Mouse (Mus musculus) cerebellum, adult 9-10 months (tissue): ENCODE data around the gene Stkld1.
"Not testable (repeated sequence)": the region's sequence is repeated elsewhere in the genome, so short reads cannot be mapped to it uniquely, and the experiment has no call there.

Experiments used
- DNase-seq: peaks from one replicate; pipeline ENCODE4 v3.0.0; 2022

Gene Stkld1

DNA sequence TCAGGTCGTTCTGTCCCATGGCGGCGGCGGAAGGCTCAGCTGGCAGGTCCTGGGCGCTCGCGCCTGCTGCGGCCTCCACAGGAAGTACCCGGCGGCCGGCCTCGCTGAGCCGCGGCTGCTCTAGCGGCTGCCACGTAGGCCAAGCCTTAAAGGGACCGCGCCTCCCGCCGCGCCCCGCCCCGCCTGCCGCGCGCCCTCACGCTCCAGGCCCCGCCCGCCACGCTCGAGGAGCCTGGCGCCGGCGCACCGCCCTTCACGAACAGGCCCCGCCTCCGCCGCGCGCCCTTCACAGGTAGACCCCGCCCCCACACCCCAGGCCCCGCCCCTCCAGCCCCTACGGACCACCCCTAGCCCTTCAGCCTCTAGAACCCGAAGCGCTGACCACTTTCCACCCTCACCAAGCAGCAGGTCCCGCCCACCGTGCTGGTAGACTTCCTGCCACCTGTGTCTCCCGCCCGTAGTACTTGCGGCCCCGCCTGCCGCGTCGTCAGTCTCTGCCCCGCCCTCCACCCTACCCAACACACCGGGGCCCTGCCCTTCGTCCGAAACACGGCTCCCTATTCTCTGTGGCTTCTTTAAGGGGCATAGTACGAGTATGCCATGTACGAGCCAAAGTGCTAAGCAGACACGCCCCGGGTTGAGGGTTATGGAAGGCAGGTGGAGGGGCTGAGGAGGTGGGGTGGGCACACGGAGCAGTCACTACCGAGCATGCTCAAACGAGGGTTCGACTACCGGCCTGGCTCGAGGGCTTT lies at the start of gene Stkld1, which contains the start of gene Surf4:
Gene Stkld1 (plus strand): TSS at position 744 of the 752 bp plus-strand sequence.
Gene Surf4 (minus strand): TSS at position 625 of the 752 bp plus-strand sequence.
- DNase-seq = peak; percentile 89

DNA sequence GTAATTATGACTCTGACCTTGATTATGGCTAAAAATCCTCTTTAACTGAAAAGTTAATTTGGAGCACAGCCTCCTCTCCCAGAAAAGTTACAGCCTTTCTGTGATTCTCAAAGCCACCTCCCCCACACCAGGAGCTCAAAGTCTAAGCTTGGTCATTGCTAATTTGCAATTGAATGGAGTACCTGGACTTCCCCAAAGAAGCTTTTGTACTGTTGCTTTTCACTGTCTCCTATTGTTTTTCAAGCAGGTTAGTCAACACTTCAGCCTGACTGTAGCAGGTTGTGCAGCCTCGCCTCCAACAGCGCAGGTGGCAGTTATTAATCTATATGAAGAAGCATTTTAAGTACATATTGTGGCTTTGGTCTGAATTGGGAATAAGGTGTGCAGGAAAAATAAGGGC lies 48.3 kb upstream of the Stkld1 start:
- not testable (repeated sequence) for DNase-seq

DNA sequence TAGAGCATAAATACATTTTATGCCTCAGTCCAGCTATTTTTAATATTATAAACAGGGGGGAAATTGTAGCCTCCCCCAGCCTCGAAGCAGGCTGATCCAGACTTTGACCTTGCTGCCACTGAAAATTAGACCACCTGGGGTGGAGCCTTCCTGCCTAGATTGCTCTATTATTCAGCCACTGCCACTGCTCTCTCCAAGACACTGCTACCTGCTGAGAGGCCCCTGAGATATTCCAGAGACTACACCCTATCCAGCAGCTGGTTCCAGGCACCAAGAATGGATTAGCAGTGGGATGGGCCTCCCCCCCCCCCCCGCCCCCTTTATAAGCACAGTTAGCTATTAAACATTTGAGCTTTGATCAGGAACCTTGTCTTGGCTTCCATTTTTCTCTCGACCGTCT lies 47.7 kb upstream of the Stkld1 start:
- DNase-seq = not testable (repeated sequence)

DNA sequence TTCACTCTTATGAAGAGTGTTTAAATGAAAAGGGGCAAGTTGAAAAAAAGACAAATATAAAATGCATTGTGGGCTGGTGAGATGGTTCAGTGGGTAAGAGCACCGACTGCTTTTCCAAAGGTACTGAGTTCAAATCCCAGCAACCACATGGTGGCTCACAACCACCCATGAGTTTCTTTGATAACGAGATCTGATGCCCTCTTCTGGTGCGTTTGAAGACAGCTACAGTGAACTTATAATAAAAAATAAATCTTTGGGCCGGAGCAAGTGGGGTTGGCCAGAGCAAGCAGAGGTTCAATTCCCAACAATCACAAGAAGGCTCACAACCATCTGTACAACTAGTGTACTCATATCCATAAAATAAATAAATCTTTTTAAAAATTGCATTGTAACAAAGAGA lies 37.9 kb upstream of the Stkld1 start:
- DNase-seq = no peak

DNA sequence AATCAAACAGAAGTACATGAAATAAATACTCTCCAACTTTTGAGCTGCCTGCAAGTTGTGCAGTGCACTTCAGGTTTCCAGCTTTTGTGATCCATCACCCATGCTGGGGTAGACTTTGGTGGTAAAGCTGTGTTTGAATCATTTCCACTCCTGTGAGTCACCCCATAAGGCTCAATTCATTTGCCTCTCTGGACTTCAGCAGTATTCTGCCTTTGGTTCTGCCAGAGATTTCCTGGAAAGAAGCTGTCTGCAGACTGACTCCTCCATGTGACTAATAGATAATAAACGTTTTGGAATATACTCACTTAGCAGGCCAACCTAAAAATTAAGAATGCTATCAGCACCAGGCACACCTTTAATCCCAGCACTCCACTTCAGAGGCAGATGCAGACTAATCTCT lies 33.1 kb upstream of the Stkld1 start:
- no peak for DNase-seq

DNA sequence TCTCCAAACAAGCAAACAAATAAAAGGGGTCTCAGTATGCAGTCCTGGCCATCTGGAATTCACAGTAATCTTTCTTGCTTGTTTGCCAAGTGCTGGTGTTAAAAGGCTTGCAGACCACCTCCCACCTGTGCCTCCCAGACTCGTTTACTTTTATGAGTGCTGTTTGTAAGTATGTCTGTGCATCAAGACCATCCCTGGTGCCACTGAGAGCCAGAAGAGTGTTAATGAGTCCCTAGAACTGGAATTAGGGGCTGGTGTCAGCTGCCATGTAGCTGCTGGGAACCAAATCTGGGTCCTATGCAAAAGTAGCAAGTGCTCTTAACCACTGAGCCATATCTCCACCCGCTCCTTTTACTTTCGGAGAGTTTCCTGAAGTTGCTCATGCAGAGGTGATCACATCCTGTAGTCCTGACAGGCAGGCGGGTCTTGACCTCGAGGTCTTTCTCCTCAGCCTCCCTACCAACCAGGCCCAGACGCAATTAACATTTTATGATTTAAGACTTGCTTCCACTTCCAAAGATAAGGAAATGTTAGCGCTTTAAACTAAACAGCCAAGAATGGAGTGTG lies 31.9 kb upstream of the Stkld1 start:
- DNase-seq = no peak

DNA sequence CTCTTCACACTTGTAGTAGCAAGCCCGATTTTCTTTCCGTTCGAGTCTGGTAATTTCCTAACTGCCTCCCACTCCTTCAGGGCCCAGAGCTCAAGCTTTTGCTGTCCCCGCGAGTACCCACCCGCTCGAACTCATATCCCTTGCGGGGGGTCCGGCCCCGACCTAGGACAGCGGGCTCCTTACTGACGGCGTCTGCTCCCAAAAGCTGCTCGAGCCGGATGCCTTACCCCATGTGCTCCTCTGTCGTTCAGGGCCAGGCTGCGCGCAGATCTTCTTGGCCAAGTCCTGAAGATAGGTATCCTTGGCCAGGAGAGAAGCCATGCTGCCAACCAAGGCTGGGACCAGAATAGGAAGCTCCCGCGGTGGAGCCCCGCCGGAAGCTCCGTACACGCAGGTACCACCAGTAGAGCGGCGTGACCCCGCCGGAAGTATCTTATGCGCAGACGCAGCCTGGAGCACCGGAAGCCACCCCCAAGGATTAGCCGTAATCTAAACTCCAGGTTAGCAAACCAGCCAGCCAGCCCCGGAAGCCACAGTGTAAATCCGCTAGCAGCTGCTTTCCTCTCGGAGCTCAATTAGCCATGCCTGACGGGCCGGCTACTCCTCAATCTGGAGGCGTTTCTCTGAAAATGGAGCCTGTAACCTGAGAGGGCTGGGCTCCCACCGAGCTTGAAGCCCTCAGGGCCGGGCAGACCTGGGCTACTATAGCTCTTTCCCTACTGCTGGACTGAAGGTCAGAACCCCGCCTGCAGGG lies 31.2 kb upstream of the Stkld1 start, which contains the start of gene Surf6:
Gene Surf6 (minus strand): TSS at position 413 of the 754 bp plus-strand sequence.
- peak; percentile 95 for DNase-seq

DNA sequence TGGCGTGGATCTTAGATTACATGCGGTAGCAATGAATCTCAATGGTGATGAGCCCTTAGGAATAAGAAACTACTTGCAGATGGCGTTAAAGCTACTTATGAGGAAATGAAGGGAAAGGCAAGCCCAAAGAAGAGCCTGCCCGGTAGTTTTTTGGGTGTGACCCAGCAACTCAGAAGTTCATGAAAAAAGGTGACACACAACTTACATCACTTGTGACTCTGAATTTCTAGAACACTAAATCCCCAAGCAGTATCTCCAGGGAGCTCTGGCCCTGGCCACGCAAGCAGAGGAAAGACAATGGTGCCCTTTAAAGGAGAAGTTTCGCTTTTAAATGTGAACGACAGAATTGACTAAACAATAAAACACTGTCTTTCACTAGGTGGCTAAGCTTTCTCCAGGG lies 30.5 kb upstream of the Stkld1 start:
- no peak for DNase-seq

DNA sequence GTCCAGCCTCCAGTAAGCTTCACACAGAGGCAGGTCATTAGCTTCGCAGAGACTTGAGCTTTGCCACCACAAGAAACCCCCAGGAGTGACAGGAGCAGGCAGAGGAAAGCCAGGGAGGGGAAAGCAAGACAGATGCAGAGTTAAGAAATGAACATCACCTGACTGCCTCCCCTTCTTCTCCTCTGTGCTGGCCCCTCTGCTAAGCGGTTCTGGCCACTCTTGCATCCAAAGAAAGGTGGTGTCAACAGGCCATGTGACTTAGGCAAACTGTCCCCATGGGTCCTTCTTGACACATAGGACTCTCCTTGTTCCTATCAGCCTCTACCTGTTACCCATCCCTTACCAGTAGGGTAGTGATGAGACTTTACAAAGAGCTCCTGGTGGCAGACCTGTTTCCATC lies 27.9 kb upstream of the Stkld1 start:
- no peak for DNase-seq

DNA sequence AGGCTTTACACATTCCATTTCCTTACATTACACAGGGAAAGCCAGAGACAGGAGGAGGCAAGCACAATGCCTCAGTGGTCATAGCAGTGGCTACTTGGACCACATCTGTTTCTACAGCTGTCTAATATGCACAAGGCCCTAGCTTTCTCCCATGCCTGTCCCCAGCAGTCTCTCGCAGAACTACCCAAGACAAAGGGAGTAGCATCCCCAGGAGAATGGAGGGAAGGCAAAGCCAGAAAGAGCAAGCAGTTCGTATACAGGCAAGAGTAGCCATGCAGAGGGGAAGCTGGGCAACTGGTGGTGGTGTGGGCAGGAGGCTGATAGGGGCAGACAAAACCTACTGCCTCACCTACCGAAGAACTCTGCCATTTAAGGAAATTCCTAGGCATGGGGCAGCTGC lies 27.4 kb upstream of the Stkld1 start:
- DNase-seq = no peak

DNA sequence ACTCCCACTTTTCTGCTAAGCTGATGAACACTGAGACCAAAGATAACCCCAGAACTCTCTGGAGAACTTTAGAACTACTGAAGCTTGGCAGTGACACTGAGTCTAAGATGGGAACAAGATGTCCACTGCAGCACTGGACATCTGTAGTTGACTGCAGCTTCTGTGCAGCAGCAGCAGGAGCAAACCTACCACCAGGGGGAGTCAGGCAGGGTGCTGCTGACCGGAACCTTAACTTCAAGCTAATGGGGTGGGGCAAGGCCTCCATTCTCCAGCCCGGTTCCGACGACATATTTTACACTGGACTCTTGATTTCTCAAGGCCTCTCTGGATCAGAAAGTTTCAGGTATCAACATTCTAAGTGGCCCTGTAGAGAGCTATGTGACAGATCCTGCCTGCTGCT lies 26.7 kb upstream of the Stkld1 start:
- DNase-seq = peak; percentile 46

DNA sequence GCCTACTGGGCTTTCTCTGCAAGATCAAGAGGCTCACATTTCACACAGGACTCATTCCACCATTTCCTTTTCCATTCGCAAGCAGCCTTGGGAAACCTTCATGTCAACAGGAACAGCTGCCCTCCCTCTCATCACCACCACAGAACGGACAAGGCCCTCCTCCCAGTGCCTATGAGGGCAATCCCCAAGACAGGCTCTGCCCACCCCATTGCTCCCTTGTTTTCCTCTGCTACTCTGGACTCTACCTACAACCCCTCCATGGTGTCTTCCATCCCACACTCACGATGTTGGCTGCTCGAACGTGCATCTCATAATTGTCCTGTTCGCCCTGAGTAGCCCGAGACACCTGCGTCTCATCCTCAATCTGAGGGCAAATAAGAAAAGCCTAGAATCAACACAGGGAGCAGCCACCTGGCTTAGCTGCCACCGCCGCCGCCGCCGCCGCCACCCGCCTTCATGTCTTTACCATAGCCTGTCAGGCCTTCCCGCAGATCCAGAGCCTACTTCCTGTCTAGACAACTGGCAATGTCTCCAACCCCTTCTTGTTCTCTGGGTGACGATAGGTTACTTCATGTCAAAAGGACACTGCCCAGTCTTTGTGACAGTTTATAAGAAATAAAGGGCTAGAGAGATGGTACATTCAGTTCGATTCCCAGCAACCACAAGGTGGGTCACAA lies 25.0 kb upstream of the Stkld1 start:
- DNase-seq = peak; percentile 37

DNA sequence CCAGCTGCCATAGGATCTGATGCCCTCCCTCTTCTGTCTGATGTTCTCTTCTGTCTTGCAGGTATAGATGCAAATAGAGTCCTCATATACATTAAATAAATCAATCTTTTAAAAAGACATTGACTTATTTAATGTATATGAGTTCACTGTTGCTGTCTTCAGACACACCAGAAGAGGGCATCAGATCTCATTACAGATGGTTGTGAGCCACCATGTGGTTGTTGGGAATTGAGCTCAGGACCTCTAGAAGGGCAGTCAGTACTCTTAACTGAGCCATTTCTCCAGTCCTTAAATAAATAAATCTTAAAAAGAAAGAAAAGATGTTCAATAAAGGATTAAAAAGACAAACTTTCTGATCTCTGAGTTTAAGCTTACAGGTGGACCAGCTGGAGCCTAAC lies 24.5 kb upstream of the Stkld1 start:
- no peak for DNase-seq

DNA sequence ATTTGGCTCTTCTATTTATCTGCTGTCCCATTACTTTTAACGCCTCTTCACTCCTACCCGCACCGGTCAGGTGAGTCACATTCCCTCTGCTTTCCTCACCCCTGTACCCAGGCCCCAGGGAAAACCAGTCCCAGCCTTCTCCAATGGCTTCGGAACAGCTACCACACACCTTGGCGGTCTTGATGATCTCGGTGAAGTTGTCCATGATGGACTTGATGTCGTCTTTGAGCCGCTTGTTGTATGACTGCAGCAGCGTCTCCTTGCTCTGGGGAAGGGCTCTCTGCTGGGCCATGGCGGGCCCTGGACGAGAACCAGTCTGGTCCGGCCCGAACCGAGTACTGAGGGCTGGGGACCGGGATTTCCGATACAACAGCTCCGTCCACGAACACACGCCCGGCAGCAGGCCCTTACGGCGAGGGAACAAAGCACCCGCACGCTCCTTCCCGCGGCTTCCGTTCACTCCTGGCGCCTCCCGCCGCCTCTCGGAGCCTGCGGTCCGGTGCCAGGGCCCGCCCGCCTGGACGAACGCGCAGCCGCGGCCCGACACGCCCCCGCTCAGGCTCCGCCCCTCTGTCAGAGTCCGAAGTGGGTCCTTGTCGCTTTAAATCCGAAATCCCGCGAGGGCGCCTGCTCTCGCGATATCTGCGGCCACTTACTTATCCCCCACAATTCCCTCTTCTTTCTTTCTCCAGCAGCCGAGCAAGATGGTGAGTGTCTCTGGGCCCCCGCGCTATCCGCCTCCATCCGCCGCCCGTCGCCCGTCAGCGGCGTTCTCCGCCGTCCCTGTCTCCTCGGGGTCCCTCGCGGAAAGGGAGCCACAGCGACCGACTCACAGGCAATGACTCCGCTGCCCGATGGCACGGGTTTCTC lies 23.5 kb upstream of the Stkld1 start, which contains the start of the genes Med22 and Rpl7a:
Gene Med22 (minus strand): TSS at position 554 of the 870 bp plus-strand sequence.
Gene Rpl7a (plus strand): TSS at position 641 of the 870 bp plus-strand sequence.
- peak; percentile 100 for DNase-seq

DNA sequence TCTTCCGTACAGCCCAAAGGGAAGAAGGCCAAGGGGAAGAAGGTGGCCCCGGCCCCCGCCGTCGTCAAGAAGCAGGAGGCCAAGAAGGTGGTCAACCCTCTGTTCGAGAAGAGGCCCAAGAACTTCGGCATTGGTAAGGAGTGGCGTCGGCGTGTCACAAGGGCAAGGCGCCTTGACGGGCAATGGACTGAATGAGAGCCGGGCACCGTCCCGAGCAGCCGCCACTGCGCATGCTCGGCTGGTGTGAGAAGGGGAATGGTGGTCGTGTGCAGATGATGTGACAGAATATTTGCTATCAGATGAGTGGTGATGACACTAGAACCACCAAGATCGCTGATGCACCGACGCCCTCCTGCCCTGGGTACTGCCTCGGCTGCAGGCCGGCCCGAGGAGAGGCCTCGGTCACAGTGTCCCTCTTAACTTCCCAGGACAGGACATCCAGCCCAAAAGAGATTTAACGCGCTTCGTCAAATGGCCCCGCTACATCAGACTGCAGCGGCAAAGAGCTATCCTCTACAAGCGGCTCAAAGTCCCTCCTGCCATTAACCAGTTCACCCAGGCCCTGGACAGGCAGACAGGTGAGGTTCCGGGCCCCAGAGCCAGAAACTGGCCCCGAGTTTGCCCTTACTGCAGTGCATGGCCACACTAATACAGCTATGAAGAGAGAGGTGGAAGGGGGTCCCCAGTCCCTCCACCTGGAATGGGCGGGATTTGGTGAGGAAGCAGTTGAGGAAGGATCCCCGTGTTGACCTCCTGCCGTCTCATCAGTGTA lies 22.7 kb upstream of the Stkld1 start:
- DNase-seq = peak; percentile 50

DNA sequence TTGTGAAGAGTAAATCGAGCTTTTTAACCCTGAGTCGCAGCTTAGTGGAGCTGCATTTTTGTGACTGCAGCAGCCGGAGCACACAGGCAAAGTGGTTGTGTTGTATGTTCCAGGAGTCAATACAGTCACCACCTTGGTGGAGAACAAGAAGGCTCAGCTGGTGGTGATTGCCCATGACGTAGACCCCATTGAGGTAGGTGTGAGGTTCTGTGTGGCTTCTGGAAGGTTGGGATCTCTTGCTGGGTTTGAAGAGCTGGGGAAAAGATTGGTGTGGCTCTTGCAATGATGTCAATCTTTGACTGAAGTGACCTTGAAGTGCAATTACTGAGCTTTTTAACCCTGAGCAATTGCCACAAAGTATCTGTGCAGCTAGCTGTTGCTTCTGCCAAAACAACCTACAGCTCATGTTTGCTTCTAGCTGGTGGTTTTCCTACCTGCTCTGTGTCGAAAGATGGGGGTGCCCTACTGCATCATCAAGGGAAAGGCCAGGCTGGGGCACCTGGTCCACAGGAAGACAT lies 21.5 kb upstream of the Stkld1 start:
- DNase-seq = peak; percentile 42

DNA sequence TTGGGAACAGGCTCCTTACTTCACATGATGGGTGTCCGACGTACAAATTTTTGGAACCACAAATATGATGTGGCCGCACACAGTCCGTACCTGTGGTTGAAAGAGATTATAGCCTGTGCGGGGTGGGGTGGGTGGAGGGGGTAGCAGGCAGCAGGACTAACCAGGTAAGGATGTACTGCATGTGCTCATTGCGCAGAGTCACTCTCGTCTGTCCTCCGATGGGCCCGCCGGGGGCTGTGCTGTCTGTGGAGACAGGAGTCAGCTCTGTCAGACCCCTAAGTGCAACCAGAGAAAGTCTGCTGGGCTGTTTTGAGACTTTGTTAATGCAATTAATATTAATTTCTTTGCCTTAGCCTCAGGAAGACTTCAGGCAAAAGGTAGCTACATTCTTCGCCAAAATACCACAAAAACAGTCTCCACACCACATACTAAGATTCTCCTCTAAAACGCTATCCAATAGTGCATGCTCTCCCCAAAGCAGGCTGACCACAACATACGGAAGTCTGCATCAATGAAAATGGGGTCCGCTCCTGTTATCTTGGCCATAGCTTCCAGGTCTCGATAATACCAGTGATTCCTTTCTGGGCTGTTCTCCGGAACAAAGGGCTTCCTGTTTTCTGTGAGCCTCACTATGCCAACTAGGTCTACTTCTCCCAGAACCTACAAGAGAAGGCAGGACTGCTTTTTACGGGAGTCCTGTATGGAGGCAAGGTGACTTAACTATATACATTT lies 20.3 kb upstream of the Stkld1 start:
- no peak for DNase-seq

DNA sequence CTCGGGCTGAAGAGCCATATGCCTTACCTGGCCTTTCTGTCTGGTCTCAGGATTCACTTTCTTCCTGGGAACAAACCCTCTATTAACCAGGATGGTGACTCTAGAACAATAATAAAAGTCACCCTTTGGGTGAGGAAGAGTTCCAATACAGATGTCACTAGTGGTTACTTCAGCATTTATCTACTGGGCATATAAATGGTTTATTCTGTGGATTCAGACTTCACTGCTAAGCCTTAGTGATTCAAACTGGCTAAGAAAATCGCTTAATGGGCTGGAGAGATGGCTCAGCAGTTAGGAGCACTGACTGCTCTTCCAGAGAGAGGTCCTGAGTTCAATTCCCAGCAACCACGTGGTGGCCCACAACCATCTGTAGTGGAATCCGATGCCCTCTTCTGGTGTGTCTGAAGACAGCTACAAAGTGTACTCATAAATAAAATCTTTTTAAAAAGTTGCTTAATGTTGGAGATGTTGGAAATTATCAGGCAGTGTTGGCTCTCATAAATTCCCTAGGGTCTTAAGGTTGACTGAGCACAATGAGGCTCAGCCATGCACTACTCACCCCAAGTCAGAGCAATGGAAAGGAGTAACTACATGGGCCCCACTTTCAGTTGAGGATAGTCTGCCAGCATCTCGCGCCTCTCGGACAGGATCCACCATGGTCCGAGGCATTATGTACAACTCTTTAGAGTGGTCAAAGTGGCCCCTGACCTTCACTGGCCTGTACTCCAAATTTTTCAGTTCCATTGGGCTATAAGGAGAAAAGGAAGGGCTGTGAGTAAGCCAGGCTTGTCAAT lies 19.5 kb upstream of the Stkld1 start:
- no peak for DNase-seq
